Mouse (Mus musculus): ENCODE data around the gene Myadm. TPM values are rescaled to one million over a fixed set of nuclear protein-coding genes. Genes with fewer than 3 reads are reported as not detected.

Gene Myadm
- 127 and 180 TPM in 2 replicates for polyA plus RNA-seq (2016; fragmentation: Nextera tagmentation; extraction: Ambion mirVana)

GRCm38 (mm10) chr7:3288976-3289970, at the start of gene Myadm, which contains the start of gene Prkcg:
Myadm (plus strand) TSS chr7:3289080.
Prkcg (plus strand) TSS chr7:3289179.
- H3K4me1 ChIP-seq, result peaks cover 24% of the 10 kb centered on the region
- 2% methylated on average over 30 of the region's 30 CpGs for WGBS
- no peaks in the 10 kb centered on the region; the same call in 1 of the 2 replicates for H3K9me3 ChIP-seq
- peak; percentile 90 for DNase-seq (ENCODE audit: low spot score)
- H3K27me3 ChIP-seq (ENCODE audit: insufficient read depth, poor library complexity, severe bottlenecking), result no peaks in the 10 kb centered on the region
- H3K4me3 ChIP-seq, result peak within 1 kb of the TSS; percentile 68
- peaks cover 9% of the 10 kb centered on the region; the same call in 1 of the 2 replicates for H3K36me3 ChIP-seq
- H3K27ac ChIP-seq, result peak within 1 kb of the TSS; percentile 93

GRCm38 (mm10) chr7:3239193-3239592, 49.7 kb upstream of the Myadm start:
- 69% methylated on average over 2 of the region's 2 CpGs for WGBS
- no peak for DNase-seq (ENCODE audit: low spot score)
- no peaks in the 10 kb centered on the region for H3K4me1 ChIP-seq
- H3K36me3 ChIP-seq, result no peaks in the 10 kb centered on the region
- no peak overlapping the region for H3K27ac ChIP-seq
- no peak overlapping the region for H3K4me3 ChIP-seq
- no peaks in the 10 kb centered on the region for H3K9me3 ChIP-seq
- no peaks in the 10 kb centered on the region for H3K27me3 ChIP-seq (ENCODE audit: insufficient read depth, poor library complexity, severe bottlenecking)

- H3K36me3 ChIP-seq, result no peaks in the 10 kb centered on the region
- no peak for DNase-seq (ENCODE audit: low spot score)
- no peaks in the 10 kb centered on the region for H3K9me3 ChIP-seq
- no peak overlapping the region for H3K4me3 ChIP-seq
- H3K27ac ChIP-seq, result no peak overlapping the region
- 0 out of 2 replicates have a peak, but pooled peaks cover 8% of the 10 kb centered on the region for H3K27me3 ChIP-seq (ENCODE audit: insufficient read depth, poor library complexity, severe bottlenecking)
- peaks cover 11% of the 10 kb centered on the region; the same call in 1 of the 2 replicates for H3K4me1 ChIP-seq
- WGBS, result 71% methylated on average over 3 of the region's 3 CpGs
These were observed 28.2 kb upstream of the Myadm start for GRCm38 (mm10) chr7:3260701-3261100.

- 0 out of 2 replicates have a peak, but pooled peaks cover 8% of the 10 kb centered on the region for H3K27me3 ChIP-seq (ENCODE audit: insufficient read depth, poor library complexity, severe bottlenecking)
- H3K4me3 ChIP-seq, result no peak overlapping the region
- peaks cover 11% of the 10 kb centered on the region; the same call in 1 of the 2 replicates for H3K4me1 ChIP-seq
- DNase-seq (ENCODE audit: low spot score), result no peak
- 60% methylated on average over 4 of the region's 4 CpGs for WGBS
- no peak overlapping the region for H3K27ac ChIP-seq
- no peaks in the 10 kb centered on the region for H3K36me3 ChIP-seq
- H3K9me3 ChIP-seq, result no peaks in the 10 kb centered on the region
These were observed 27.4 kb upstream of the Myadm start for GRCm38 (mm10) chr7:3261446-3261845.

GRCm38 (mm10) chr7:3262789-3263188, 26.1 kb upstream of the Myadm start:
- no peak for DNase-seq (ENCODE audit: low spot score)
- no peak overlapping the region for H3K27ac ChIP-seq
- peaks cover 11% of the 10 kb centered on the region; the same call in 1 of the 2 replicates for H3K4me1 ChIP-seq
- H3K4me3 ChIP-seq, result no peak overlapping the region
- no peaks in the 10 kb centered on the region for H3K9me3 ChIP-seq
- H3K36me3 ChIP-seq, result no peaks in the 10 kb centered on the region
- H3K27me3 ChIP-seq (ENCODE audit: insufficient read depth, poor library complexity, severe bottlenecking), result 0 out of 2 replicates have a peak, but pooled peaks cover 8% of the 10 kb centered on the region
- WGBS, result 34% methylated on average over 2 of the region's 2 CpGs

- Histone ChIP-seq H3K9me3 (no peaks in the 10 kb centered on the region), H3K27ac (peak overlapping the region; percentile 32; the same call in 1 of the 2 replicates), H3K36me3 (no peaks in the 10 kb centered on the region), H3K27me3 (ENCODE audit: insufficient read depth, poor library complexity, severe bottlenecking) (0 out of 2 replicates have a peak, but pooled peaks cover 8% of the 10 kb centered on the region), H3K4me1 (peaks cover 11% of the 10 kb centered on the region; the same call in 1 of the 2 replicates), H3K4me3 (peak overlapping the region; percentile 49)
- 22% methylated on average over 22 of the region's 22 CpGs for WGBS
- no peak for DNase-seq (ENCODE audit: low spot score)
These were observed 24.4 kb upstream of the Myadm start for GRCm38 (mm10) chr7:3264390-3265022.

- peaks cover 11% of the 10 kb centered on the region; the same call in 1 of the 2 replicates for H3K4me1 ChIP-seq
- H3K36me3 ChIP-seq, result no peaks in the 10 kb centered on the region
- H3K9me3 ChIP-seq, result no peaks in the 10 kb centered on the region
- WGBS, result 57% methylated on average over 6 of the region's 6 CpGs
- 0 out of 2 replicates have a peak, but pooled peaks cover 8% of the 10 kb centered on the region for H3K27me3 ChIP-seq (ENCODE audit: insufficient read depth, poor library complexity, severe bottlenecking)
- no peak overlapping the region for H3K27ac ChIP-seq
- H3K4me3 ChIP-seq, result peak overlapping the region; percentile 49
- no peak for DNase-seq (ENCODE audit: low spot score)
These were observed 23.6 kb upstream of the Myadm start for GRCm38 (mm10) chr7:3265311-3265710.

- H3K36me3 ChIP-seq, result no peaks in the 10 kb centered on the region
- peaks cover 11% of the 10 kb centered on the region; the same call in 1 of the 2 replicates for H3K4me1 ChIP-seq
- H3K9me3 ChIP-seq, result no peaks in the 10 kb centered on the region
- no peak overlapping the region for H3K4me3 ChIP-seq
- no peak overlapping the region for H3K27ac ChIP-seq
- DNase-seq (ENCODE audit: low spot score), result no peak
- 54% methylated on average over 3 of the region's 3 CpGs for WGBS
- H3K27me3 ChIP-seq (ENCODE audit: insufficient read depth, poor library complexity, severe bottlenecking), result 0 out of 2 replicates have a peak, but pooled peaks cover 8% of the 10 kb centered on the region
These were observed 21.6 kb upstream of the Myadm start for GRCm38 (mm10) chr7:3267261-3267660.

GRCm38 (mm10) chr7:3267888-3268287, 21.0 kb upstream of the Myadm start:
- 64% methylated on average over 8 of the region's 8 CpGs for WGBS
- no peak for DNase-seq (ENCODE audit: low spot score)

GRCm38 (mm10) chr7:3268291-3268690, 20.6 kb upstream of the Myadm start:
- WGBS, result 37% methylated on average over 3 of the region's 3 CpGs
- H3K27me3 ChIP-seq (ENCODE audit: insufficient read depth, poor library complexity, severe bottlenecking), result 0 out of 2 replicates have a peak, but pooled peaks cover 8% of the 10 kb centered on the region
- H3K4me3 ChIP-seq, result no peak overlapping the region
- H3K4me1 ChIP-seq, result peaks cover 11% of the 10 kb centered on the region; the same call in 1 of the 2 replicates
- DNase-seq (ENCODE audit: low spot score), result no peak
- no peak overlapping the region for H3K27ac ChIP-seq
- H3K36me3 ChIP-seq, result no peaks in the 10 kb centered on the region
- H3K9me3 ChIP-seq, result no peaks in the 10 kb centered on the region

More at GRCm38 (mm10) chr7:3267888-3268287, 21.0 kb upstream of the Myadm start:
- H3K36me3 ChIP-seq, result no peaks in the 10 kb centered on the region
- 0 out of 2 replicates have a peak, but pooled peaks cover 8% of the 10 kb centered on the region for H3K27me3 ChIP-seq (ENCODE audit: insufficient read depth, poor library complexity, severe bottlenecking)
- H3K4me3 ChIP-seq, result no peak overlapping the region
- no peaks in the 10 kb centered on the region for H3K9me3 ChIP-seq
- no peak overlapping the region for H3K27ac ChIP-seq
- peaks cover 11% of the 10 kb centered on the region; the same call in 1 of the 2 replicates for H3K4me1 ChIP-seq

- peaks cover 4% of the 10 kb centered on the region; the same call in 1 of the 2 replicates for H3K4me1 ChIP-seq
- H3K36me3 ChIP-seq, result no peaks in the 10 kb centered on the region
- H3K4me3 ChIP-seq, result no peak overlapping the region
- WGBS, result 87% methylated on average over 9 of the region's 9 CpGs
- H3K27me3 ChIP-seq (ENCODE audit: insufficient read depth, poor library complexity, severe bottlenecking), result no peaks in the 10 kb centered on the region
- no peaks in the 10 kb centered on the region for H3K9me3 ChIP-seq
- no peak for DNase-seq (ENCODE audit: low spot score)
- no peak overlapping the region for H3K27ac ChIP-seq
These were observed 16.7 kb upstream of the Myadm start for GRCm38 (mm10) chr7:3272206-3272605.

- no peaks in the 10 kb centered on the region for H3K9me3 ChIP-seq
- 34% methylated on average over 6 of the region's 6 CpGs for WGBS
- no peak for DNase-seq (ENCODE audit: low spot score)
- peaks cover 11% of the 10 kb centered on the region for H3K4me1 ChIP-seq
- peak overlapping the region; percentile 75 for H3K27ac ChIP-seq
- no peaks in the 10 kb centered on the region for H3K36me3 ChIP-seq
- no peak overlapping the region for H3K4me3 ChIP-seq
- no peaks in the 10 kb centered on the region for H3K27me3 ChIP-seq (ENCODE audit: insufficient read depth, poor library complexity, severe bottlenecking)
These were observed 13.3 kb upstream of the Myadm start for GRCm38 (mm10) chr7:3275455-3276170.

Measured in heart, embryonic 10.5 days (tissue).